Mouse (Mus musculus): ENCODE measurements at regions not wholly inside any gene's neighbourhood (a gene's known extent, or its start where the extent isn't known, plus 50 kb on each side); places are given as distances from the start of the nearest gene placed in this dataset.

DNA sequence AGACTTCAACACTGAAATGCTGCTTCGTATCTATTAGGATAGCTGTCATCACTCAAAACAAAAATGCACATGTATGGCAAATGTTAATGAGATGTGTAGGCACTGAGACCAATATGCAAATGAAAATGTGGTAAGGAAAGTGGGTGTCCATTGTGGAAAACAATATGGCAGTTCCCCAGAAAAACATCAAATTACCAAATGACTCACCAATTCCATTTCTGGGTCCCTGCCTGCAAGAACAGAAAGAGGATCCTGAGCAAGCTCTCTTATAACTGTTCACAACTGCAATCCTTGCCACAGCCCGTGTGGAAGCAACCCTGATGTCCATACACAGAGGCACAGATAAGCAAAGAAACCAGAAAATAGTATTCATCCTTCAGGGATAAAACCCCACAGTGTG lies 442.0 kb downstream of the Defb40 start:
- WGBS = 76% methylated on average over 2 of the region's 2 CpGs
- Histone ChIP-seq H3K4me1 (ENCODE audit: control insufficient read depth, insufficient read depth, low read length) (no peaks in the 10 kb centered on the region), H3K4me3 (ENCODE audit: insufficient read depth, low read depth, low read length) (no peak overlapping the region), H3K27ac (ENCODE audit: insufficient read depth, low read depth, low read length) (no peak overlapping the region), H3K36me3 (ENCODE audit: control insufficient read depth, insufficient read depth, low read length) (no peaks in the 10 kb centered on the region), H3K27me3 (replicated peaks; ENCODE audit: control insufficient read depth, insufficient read depth, low read length) (no peaks in the 10 kb centered on the region)
- TF ChIP-seq POLR2A (IDR thresholded peaks at IDR 0.05; ENCODE audit: low read depth, low read length) (no peak), CTCF (conservative IDR thresholded peaks at IDR 0.05; ENCODE audit: insufficient read depth, insufficient read length, low read depth, low read length) (no peak)
- no peak for DNase-seq

DNA sequence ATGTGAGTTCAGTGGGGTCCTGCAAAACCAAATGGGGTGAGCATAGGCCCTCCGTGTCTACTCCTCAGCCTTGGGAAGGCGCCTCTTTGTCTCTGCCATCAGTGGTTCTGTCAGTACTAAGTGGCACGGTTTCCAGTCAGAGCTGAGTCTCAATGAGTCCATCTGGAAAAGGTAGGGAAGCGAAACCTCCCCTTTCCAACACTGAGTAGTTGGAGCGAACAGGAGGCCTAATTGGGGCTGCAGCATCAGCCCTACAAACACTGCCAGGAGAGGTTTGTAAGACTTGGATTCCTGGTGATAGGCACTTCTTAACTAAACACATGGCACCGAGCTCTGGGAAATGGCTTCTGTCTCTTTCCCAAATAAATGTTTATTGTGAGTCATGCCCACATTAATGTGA lies 449.9 kb downstream of the Defb40 start:
- no peaks in the 10 kb centered on the region for H3K4me1 ChIP-seq (ENCODE audit: control insufficient read depth, insufficient read depth, low read length)
- no peak overlapping the region for H3K27ac ChIP-seq (ENCODE audit: insufficient read depth, low read depth, low read length)
- no peaks in the 10 kb centered on the region for H3K36me3 ChIP-seq (ENCODE audit: control insufficient read depth, insufficient read depth, low read length)
- 85% methylated on average over 6 of the region's 6 CpGs for WGBS
- no peak for TF ChIP-seq POLR2A (IDR thresholded peaks at IDR 0.05; ENCODE audit: low read depth, low read length)
- no peak for TF ChIP-seq CTCF (conservative IDR thresholded peaks at IDR 0.05; ENCODE audit: insufficient read depth, insufficient read length, low read depth, low read length)
- no peak for DNase-seq
- H3K27me3 ChIP-seq (replicated peaks; ENCODE audit: control insufficient read depth, insufficient read depth, low read length) = no peaks in the 10 kb centered on the region
- no peak overlapping the region for H3K4me3 ChIP-seq (ENCODE audit: insufficient read depth, low read depth, low read length)

DNA sequence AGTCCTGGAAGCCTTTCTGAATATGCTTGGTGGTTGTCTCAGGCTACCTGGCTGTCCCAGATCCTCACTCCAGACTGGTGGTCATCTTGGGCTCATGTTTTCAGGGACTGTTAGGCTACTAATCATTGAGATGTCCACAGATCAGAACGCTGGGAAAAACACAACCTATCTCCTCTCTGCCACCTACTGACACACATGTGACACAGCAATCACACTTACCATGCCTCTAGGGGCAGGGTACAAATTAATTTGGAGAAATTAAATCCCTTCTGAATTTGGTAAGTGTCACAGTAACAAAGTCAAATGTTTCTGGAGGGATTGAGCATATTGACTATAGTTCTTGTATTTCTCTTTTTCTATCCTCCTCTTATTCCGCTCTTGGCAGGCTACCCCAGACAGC lies 465.6 kb downstream of the Defb40 start:
- DNase-seq = no peak
- no peak overlapping the region for H3K27ac ChIP-seq (ENCODE audit: insufficient read depth, low read depth, low read length)
- 57% methylated on average over 2 of the region's 2 CpGs for WGBS
- no peaks in the 10 kb centered on the region for H3K27me3 ChIP-seq (replicated peaks; ENCODE audit: control insufficient read depth, insufficient read depth, low read length)
- no peaks in the 10 kb centered on the region for H3K36me3 ChIP-seq (ENCODE audit: control insufficient read depth, insufficient read depth, low read length)
- no peak for TF ChIP-seq POLR2A (IDR thresholded peaks at IDR 0.05; ENCODE audit: low read depth, low read length)
- TF ChIP-seq CTCF (conservative IDR thresholded peaks at IDR 0.05; ENCODE audit: insufficient read depth, insufficient read length, low read depth, low read length) = no peak
- H3K4me3 ChIP-seq (ENCODE audit: insufficient read depth, low read depth, low read length) = no peak overlapping the region
- H3K4me1 ChIP-seq (ENCODE audit: control insufficient read depth, insufficient read depth, low read length) = no peaks in the 10 kb centered on the region

DNA sequence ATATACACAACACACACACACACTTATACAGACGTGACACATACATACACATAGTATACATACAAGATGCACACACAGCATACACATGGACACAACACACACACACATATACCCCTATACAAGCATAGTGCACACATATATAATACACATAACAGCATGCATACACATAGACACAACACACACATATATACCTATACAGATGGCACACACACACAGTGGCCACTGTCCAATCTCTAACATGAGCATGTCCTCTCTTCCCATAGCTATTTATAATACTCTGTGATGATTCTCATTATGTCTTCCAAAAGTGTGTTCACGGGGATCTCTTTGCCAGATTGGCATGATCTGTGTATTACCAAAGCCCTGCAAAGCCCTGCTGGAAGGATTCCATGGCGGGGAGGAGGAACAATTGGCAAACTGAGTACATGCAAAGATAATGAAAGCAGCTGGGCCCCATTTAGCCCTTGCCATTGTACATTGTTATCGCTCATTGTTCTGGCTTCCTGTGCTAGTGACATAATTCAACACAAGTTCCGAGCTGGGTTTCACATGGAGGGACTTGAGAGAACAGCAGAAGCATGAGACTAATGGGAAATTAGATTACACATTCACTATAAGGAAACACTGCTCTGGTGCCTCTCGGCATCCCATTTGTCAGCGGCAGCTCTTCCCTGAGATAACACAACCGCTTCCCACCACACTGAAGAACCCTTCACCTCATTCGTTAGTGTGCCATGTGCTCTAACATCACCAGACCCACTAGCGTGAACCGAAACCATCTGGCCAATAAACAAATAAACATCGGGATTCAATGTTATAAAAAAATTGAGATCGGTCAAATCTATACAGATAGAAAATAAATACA lies 471.7 kb downstream of the Defb40 start:
- DNase-seq = no peak
- 78% methylated on average over 13 of the region's 13 CpGs for WGBS
- no peak overlapping the region for H3K4me3 ChIP-seq (ENCODE audit: insufficient read depth, low read depth, low read length)

DNA sequence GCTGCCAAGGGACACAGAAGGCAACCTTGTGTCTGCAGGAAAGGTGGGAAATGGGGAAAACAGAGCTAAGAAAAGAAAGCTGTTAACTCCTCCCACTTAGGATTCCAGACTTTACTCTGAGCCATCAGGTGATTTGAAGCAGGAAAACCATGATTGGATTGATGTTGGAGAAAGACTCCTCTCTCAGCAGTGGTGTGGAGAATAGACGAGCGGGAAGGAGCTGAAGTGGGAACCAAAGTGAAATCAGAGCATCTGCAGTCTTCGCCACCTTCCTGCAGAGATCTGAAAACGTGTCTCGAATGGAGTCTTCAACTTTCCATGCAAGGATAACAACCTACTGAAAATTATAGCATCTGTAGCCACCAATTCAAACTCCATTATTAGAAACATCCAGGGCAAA lies 487.4 kb downstream of the Defb40 start:
- Histone ChIP-seq H3K4me1 (ENCODE audit: control insufficient read depth, insufficient read depth, low read length) (no peaks in the 10 kb centered on the region), H3K36me3 (ENCODE audit: control insufficient read depth, insufficient read depth, low read length) (no peaks in the 10 kb centered on the region), H3K27ac (ENCODE audit: insufficient read depth, low read depth, low read length) (no peak overlapping the region), H3K27me3 (replicated peaks; ENCODE audit: control insufficient read depth, insufficient read depth, low read length) (no peaks in the 10 kb centered on the region), H3K4me3 (ENCODE audit: insufficient read depth, low read depth, low read length) (no peak overlapping the region)
- 77% methylated on average over 5 of the region's 5 CpGs for WGBS
- no peak for TF ChIP-seq POLR2A (IDR thresholded peaks at IDR 0.05; ENCODE audit: low read depth, low read length)
- no peak for TF ChIP-seq CTCF (conservative IDR thresholded peaks at IDR 0.05; ENCODE audit: insufficient read depth, insufficient read length, low read depth, low read length)
- DNase-seq = no peak

More for the DNA sequence above, 471.7 kb downstream of the Defb40 start:
- H3K36me3 ChIP-seq (ENCODE audit: control insufficient read depth, insufficient read depth, low read length) = no peaks in the 10 kb centered on the region
- TF ChIP-seq CTCF (conservative IDR thresholded peaks at IDR 0.05; ENCODE audit: insufficient read depth, insufficient read length, low read depth, low read length) (no peak), POLR2A (IDR thresholded peaks at IDR 0.05; ENCODE audit: low read depth, low read length) (no peak)
- no peak overlapping the region for H3K27ac ChIP-seq (ENCODE audit: insufficient read depth, low read depth, low read length)
- H3K4me1 ChIP-seq (ENCODE audit: control insufficient read depth, insufficient read depth, low read length) = no peaks in the 10 kb centered on the region
- H3K27me3 ChIP-seq (replicated peaks; ENCODE audit: control insufficient read depth, insufficient read depth, low read length) = no peaks in the 10 kb centered on the region

DNA sequence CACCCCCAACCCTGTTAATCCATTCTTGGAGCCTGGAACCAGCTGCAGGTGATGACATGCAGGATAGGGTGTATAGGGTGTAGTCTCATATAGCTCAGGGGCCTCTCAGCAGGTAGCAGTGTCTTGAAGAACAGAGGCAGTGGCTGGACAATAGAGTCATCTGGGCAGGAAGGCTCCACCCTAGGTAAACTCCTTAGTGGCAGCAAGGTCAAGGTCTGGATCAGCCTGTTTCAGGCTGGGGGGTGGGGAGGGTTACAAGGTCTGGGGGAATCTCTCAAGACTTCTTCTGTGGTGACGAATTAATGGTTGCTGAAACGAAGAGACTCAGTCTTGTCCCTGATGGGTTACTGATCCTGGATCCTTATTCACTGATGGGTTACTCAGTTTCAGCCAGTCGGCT lies 498.0 kb downstream of the Defb40 start:
- H3K4me3 ChIP-seq (ENCODE audit: insufficient read depth, low read depth, low read length) = no peak overlapping the region
- no peaks in the 10 kb centered on the region for H3K4me1 ChIP-seq (ENCODE audit: control insufficient read depth, insufficient read depth, low read length)
- DNase-seq = no peak
- TF ChIP-seq CTCF (conservative IDR thresholded peaks at IDR 0.05; ENCODE audit: insufficient read depth, insufficient read length, low read depth, low read length) (no peak), POLR2A (IDR thresholded peaks at IDR 0.05; ENCODE audit: low read depth, low read length) (no peak)
- no peaks in the 10 kb centered on the region for H3K36me3 ChIP-seq (ENCODE audit: control insufficient read depth, insufficient read depth, low read length)
- H3K27ac ChIP-seq (ENCODE audit: insufficient read depth, low read depth, low read length) = no peak overlapping the region
- WGBS = 62% methylated on average over 3 of the region's 3 CpGs
- no peaks in the 10 kb centered on the region for H3K27me3 ChIP-seq (replicated peaks; ENCODE audit: control insufficient read depth, insufficient read depth, low read length)

DNA sequence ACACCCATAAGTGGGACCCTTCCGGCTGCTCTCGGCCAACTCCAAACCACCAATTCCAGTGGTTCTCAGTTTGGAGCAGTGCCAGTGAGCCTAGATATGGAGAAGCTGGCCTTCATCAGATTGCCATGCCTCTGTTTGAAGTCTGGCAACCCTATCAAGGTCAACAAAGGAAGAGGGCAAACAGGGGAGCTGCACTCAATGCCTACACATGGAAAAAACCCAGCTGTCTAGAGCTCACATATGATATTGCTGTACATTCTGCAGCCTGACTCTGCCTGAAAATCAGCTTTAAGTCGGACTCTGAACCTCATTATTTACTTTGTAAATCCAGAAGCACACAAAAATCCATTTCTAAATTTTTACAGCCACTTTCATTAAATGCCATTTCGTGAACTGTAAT lies 499.9 kb downstream of the Defb40 start:
- no peak overlapping the region for H3K27ac ChIP-seq (ENCODE audit: insufficient read depth, low read depth, low read length)
- no peak for DNase-seq

More for the DNA sequence above, 499.9 kb downstream of the Defb40 start:
- 80% methylated on average over 4 of the region's 4 CpGs for WGBS
- H3K27me3 ChIP-seq (replicated peaks; ENCODE audit: control insufficient read depth, insufficient read depth, low read length) = no peaks in the 10 kb centered on the region
- no peak for TF ChIP-seq CTCF (conservative IDR thresholded peaks at IDR 0.05; ENCODE audit: insufficient read depth, insufficient read length, low read depth, low read length)
- no peak for TF ChIP-seq POLR2A (IDR thresholded peaks at IDR 0.05; ENCODE audit: low read depth, low read length)
- no peak overlapping the region for H3K4me3 ChIP-seq (ENCODE audit: insufficient read depth, low read depth, low read length)
- H3K4me1 ChIP-seq (ENCODE audit: control insufficient read depth, insufficient read depth, low read length) = no peaks in the 10 kb centered on the region
- H3K36me3 ChIP-seq (ENCODE audit: control insufficient read depth, insufficient read depth, low read length) = no peaks in the 10 kb centered on the region
